Mouse (Mus musculus) heart, adult 9 months (tissue): ENCODE results near the gene 1810010H24Rik.
"Not testable (repeated sequence)": the region's sequence is repeated elsewhere in the genome, so short reads cannot be mapped to it uniquely, and the experiment has no call there.

Source experiments
- DNase-seq, 2 experiments: peaks; one replicate each; pipeline ENCODE4 v3.0.0; 2022; ENCODE audit warnings: low spot score in 2 of 2

1810010H24Rik gene

DNA sequence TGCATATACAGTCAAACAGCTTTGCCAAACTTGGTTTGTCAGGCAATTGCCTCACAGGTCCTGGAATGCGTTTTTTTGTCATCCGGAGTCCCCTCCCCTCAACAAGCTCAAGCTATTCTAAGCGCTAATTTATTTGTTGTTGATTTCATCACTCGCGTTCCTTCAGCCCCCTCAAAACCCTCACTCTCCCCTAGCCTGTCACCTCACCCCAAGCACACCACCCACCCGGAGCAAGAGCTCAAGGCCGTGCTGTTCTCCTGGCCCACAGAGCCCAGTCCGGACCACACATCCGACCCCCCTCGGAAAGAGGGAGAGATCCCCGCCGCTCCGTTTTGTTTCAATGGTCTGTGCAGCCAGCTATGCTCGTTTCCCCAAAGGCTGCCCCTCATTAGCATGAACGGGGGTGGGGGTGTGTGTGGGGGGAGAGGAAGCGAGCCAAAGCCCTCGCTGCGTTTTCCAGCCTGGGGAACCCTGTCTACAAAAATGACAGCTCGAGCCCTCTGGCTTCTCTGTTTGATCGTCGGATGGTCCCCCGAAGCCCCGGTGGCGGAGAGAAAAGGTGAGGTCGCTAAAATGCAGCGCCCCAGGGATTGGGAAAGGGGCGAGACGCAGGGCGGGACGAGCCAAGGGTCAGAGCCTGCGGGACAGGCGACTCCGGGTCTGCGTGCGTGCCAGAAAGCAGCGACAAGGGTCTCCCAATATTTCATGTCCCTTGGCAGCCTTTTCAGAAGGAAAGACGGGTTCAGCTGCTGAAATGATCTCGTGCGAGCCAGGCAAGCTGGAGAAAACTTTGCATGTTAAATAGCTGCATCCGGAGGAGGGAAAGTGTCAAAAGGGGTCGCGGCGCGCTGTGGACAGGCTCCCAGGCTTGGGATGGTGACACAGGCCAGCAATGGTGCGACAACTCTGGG lies at the start of gene 1810010H24Rik:
Gene 1810010H24Rik (plus strand): TSS at position 271 of the 911 bp plus-strand sequence.
- no peak for DNase-seq

DNA sequence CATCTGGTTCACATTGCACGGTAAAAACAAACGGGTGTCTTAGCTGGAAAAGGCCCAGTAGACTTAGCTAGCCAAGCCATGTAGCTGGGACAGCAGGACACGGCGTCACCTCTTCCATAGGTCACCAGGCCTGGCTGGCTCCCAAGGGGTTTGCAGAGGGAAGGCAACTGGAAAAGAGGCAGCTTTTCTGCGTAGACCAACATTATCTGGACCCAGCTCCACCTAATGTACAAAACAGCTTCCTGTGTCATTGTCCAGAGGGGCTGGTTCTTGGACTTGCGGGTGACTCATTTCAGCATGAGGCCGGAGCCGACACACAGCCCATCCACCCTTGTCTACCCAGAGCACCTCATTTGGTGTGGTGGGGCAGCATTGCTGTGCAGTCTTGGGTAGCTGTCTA lies 49.3 kb upstream of the 1810010H24Rik start:
- peak; percentile 83 to 89 for DNase-seq

GRCm38 (mm10) chr11:106980455-106980854 lies 45.0 kb upstream of the 1810010H24Rik start:
- peak; percentile 49 to 81 for DNase-seq

DNA sequence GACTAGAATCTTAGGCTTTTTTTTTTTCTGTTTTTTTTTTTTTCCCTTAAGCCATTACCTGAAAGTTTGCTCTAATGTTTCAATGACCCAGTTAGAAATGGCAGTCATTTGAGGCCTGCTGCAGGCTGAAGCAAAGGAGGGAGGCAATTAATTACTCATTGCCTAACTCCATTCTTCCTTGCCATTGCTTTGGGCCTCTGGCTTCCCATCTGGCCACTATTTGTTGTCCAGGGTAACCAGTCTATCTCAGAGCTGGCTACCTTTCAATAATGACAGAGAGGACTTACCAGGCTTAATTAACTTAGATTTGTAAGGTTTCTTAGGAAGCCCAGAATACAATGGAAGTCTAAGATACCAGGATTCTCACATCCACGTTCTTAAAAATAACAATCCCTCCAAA lies 43.7 kb upstream of the 1810010H24Rik start:
- DNase-seq, result no peak

DNA sequence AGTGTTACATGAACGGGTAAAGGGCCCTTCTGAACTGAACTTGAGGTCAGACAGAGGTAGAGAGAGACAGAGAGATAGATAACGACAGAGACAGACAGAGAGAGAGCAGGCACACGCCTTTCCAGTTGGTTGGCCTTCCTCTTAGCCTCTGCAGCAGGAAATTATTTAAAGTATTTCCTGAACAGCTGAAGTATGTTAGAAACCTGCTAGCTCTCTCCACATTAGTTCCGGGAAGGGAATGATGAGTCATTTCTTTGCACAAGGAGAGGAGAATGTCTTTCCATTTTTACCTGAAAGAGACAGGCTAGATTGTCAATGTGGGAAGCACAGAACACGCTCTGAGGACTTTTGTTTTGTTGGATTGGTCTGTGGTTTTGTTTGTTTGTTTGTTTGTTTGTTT lies 43.1 kb upstream of the 1810010H24Rik start:
- no peak for DNase-seq

GRCm38 (mm10) chr11:106985979-106986604 lies 39.4 kb upstream of the 1810010H24Rik start:
- DNase-seq, result not testable (repeated sequence)

DNA sequence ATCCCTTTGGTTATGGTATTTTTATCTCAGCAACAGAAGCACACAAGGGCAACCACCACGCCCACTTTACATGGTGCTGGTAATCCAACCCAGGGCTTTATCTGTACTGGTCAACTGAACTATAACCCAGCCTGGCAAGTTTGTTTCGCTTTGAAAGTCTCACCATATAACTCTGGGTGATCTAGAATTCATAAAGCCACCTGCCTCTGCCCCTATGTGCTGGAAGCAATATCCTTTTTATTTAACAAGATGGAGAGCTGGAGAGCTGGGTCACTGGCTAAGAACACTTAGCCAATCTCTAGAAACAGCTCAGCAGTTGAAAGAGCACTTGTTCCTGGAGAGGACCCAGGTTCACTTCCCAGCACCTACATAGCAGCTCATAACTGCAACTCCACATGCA lies 38.1 kb upstream of the 1810010H24Rik start:
- no peak for DNase-seq

DNA sequence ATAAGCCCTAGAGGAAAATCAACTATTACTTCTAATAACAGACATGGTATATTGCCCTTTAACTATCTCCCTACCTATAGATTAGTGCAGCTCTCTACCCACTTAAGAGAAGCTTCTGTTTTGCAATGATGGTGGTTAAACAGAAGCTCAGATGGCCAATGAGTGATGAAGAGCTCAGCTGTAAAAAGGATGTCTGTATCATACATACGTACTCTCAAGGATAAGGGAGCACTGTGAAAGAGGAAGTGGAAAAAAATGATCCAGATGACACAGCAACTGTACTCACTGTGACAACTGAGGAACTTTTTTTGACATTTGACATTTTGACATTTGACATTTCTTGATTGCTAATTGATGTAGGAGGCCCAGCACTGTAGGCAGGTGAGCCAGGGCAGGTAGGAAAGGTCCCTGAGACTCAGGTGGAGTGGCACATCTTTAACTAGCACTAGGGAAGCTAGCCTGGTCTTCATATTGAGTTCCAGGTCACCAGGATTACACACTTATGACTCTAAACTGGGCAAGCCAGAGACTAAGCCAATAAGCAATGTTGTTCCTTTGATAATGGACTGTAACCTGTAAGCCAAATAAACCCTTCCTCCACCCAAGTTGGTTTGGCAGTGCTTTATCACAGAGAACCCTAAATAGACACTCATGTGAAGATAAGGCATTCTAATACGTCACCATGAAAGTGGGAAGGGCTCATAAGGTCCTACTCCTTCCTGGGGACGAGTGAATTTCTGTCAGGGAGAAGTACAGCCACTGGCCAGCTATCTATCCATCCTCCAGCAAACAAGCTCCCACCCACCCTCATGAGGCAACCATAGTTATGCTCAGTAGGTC lies 31.0 kb upstream of the 1810010H24Rik start:
- DNase-seq, result peak; percentile 69 to 71

DNA sequence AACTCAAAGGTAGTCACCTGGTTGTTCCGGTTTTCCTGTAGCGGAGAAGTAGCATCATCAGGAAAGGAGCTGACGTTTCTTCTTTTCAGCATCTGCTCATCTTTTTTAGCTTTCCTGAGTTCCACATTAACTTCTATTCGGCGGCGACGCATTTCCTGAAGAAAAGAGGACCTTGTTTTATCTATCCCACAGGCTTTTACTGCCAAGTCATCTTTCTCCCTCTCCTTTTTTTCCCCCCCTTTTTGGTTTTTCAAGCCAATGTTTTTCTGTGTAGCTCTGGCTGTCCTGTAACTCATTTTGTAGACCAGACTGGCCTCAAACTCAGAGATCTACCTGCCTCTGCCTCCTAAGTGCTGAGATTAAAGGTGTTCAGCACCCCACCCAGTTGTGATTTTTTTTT lies 29.0 kb upstream of the 1810010H24Rik start:
- not testable (repeated sequence) for DNase-seq

GRCm38 (mm10) chr11:106997976-106998375 lies 27.5 kb upstream of the 1810010H24Rik start:
- no peak for DNase-seq

DNA sequence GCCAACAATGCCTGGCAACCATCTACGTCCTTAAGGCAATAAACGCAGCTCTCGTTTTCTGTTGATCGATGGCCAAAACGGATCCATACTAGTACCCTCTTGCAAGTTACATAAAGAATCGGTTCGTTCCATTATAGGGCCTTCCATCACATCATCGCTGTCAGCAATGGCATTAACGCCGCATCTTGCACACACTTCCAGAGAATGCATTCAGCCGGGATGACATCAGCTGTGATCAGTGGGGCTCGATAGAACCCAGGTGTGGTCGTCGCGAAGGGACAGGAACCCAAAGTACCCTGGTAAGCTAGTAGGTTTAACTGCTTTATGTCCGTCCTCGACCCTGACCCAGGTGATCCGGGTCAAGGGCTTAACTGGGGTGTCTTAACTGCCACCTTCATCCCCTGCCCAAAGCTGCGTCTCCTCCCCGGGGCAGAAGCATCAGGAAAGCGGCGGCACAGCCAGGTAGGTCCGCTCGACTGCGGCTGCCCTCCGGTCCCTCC lies 26.8 kb upstream of the 1810010H24Rik start:
- DNase-seq, result peak in 1 of 2 experiments; percentile 29

- peak; percentile 89 for DNase-seq
These were observed 26.1 kb upstream of the 1810010H24Rik start, which contains the start of gene Kpna2 for GRCm38 (mm10) chr11:106999151-106999948. Kpna2 (minus strand) TSS chr11:106999541.

DNA sequence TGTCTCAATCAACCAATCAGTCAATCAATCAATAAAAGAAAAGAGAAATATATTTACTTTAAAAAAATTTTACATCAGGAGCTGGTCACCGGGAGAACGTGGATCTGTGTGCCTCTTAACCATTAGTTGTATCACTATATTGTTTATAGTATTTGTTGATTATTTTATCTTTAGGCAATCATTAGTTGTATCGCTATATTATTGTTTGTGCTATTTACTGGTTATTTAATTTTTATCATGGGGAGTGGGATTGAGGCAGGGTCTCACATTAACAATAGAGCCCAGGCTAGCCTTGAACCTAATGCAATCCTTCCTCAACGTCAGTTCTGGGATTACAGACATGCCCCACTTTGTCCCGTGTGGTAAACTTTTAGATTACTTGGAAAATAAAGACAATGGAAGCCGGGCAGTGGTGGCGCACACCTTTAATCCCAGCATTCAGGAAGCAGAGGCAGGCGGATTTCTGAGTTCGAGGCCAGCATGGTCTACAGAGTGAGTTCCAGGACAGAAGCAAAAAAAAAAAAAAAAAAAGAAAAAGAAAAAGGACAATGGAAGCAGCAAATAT lies 25.4 kb upstream of the 1810010H24Rik start:
- DNase-seq, result no peak

DNA sequence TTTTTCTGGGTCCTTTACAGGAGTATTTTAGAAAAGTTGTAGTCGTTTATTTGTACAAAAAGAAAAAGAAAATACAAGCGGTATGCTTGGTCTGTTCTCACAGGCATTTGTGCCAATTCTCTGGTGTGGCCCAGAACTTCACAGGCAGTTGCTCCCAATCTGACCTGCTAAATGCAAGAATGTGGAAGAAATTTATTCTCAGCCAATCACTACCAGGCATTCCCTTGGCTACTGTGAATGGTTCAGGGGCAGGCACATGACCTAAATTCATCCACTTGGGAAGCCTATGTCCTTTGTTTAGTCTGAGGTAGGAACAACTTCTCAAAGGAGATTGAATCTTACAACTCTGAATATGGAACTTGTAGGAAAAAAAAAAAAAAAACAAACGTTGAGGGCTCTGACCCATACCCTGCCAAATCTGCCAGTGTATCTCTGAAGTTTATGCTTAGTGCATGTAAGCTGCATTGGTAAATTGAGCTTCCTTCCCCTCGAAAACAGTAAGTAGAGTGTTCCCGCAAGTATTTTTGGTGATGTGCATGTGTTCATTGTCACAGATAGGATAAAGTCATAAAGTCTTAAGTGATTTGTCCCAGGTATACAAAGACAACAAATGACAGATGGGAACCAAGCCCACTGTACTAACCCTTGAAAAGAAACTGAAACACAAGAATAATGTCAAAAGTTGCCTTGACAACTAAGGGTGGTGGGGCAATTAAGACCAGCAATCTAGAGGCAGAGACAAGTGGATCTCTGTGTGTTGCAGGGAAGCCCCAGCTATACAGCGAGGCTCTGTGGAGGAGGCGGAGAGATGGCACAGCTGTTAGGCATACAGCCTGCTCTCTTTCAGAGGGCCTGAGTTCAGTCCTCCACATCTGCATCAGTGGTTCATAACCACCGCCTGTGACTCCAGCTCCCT lies 23.5 kb upstream of the 1810010H24Rik start:
- no peak for DNase-seq

- no peak for DNase-seq
These were observed 19.9 kb upstream of the 1810010H24Rik start for GRCm38 (mm10) chr11:107005538-107005937.

DNA sequence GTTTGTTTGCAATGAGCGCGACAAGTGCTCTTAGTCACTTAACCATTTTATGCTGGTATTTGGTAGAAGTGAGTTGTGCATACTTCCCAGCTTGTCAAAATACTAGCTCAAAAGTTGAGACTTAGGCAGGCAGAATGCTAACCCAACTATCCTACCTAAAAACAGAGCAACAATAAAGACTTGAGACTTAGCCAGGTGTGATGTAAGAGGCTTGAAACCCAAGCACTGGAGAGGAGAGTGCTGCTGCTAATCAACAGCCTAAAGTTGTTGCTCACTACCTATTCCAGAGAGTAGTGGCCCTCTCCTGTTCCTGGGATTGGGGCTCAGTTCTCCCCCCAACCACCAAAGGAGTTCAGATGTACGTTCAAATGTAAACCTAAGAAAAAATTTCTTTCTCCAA lies 15.0 kb upstream of the 1810010H24Rik start:
- DNase-seq, result no peak

- no peak for DNase-seq
These were observed 14.3 kb upstream of the 1810010H24Rik start for GRCm38 (mm10) chr11:107011171-107011570.

DNA sequence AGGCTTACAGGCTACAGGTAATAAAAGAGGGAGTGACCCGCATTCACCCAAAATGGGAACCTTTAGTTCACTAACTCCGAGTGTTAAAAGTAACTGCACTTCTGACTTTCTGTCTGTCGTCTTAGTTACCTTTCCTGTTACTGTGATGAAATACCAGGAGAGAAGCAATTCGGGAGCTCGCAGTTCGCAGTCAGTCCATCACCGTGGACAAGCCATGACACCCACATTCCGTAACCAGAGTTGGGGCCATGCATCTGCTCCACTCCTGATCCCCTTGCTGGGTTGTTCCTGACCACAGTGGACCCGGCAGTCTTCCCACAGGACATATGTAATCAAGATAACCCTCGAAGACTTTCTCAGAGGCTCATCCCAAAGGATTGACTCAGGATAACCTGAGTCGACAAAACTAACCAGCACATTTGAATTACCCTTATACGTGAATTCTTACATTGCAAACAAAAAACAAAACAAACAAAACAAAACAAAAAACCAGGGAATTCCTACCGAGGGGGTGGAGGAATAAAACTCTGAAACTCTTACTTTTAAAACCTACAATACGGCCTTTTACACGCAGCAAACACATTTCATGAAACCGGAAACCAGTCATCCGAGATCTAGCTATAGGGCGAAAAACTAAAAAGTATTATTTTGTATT lies 13.7 kb upstream of the 1810010H24Rik start:
- DNase-seq, result peak in 1 of 2 experiments; percentile 27
